Mouse (Mus musculus): ENCODE data around the gene Thap3. TPM values are rescaled to one million over a fixed set of nuclear protein-coding genes. Genes with fewer than 3 reads are reported as not detected.
A peak's percentile ranks its signal among the peaks of the same experiment; 100 is the strongest.

Thap3 gene
- polyA plus RNA-seq, 1 experiment from 2014 or later, result 45.6 TPM

- H3K4me2 ChIP-seq (replicated peaks), result peak overlapping the region; percentile 77
- no peaks in the 10 kb centered on the region for H3K9me3 ChIP-seq
- peaks cover 23% of the 10 kb centered on the region for H3K4me1 ChIP-seq
- peak overlapping the region; percentile 99 for H3K9ac ChIP-seq
- WGBS, result 2% methylated on average over 72 of the region's 111 CpGs
- peaks cover 28% of the 10 kb centered on the region for H3K36me3 ChIP-seq
- peak; percentile 69; the same call in 1 of the 2 replicates for ATAC-seq (ENCODE audit: insufficient number of reproducible peaks, insufficient read depth, low FRiP score, low TSS enrichment)
- H3K27me3 ChIP-seq, result no peaks in the 10 kb centered on the region
- H3K4me3 ChIP-seq, result peak overlapping the region; percentile 100
- H3K27ac ChIP-seq, result peak overlapping the region; percentile 88
Measured at GRCm38 (mm10) chr4:151995371-151996172, 6.8 kb upstream of the Thap3 start.

- Histone ChIP-seq H3K4me2 (replicated peaks) (peak overlapping the region; percentile 77), H3K9me3 (no peaks in the 10 kb centered on the region), H3K4me3 (peak overlapping the region; percentile 100), H3K27me3 (no peaks in the 10 kb centered on the region), H3K36me3 (peaks cover 32% of the 10 kb centered on the region), H3K27ac (peak overlapping the region; percentile 88), H3K9ac (peak overlapping the region; percentile 99), H3K4me1 (peaks cover 25% of the 10 kb centered on the region)
- 2% methylated on average over 59 of the region's 61 CpGs for WGBS
- no peak for ATAC-seq (ENCODE audit: insufficient number of reproducible peaks, insufficient read depth, low FRiP score, low TSS enrichment)
Measured at GRCm38 (mm10) chr4:151994228-151995171, 5.7 kb upstream of the Thap3 start.

DNA sequence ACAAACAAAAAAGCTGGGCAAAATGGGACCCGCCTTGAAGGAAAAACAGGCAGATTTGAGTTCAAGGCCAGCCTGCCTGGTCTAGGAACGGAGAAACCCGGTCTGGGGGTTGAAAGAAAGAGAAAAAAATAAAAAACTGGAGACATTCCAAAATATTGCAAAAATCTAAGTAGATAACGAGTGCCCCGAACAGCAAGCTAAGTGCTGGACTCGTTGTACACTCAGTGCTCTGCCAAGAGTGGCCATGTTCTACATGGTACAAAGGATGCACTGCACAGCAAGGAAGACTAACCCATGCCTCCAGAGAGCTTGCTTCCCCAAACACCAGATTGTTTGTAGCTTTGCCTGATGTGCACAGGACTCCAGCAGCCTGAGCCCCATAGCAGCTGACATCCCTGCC, 4.2 kb upstream of the Thap3 start:
- peak overlapping the region; percentile 100; the same call in 1 of the 2 replicates for H3K4me3 ChIP-seq
- H3K4me2 ChIP-seq (replicated peaks), result no peak overlapping the region
- H3K9ac ChIP-seq, result no peak overlapping the region

GRCm38 (mm10) chr4:151992091-151992490, 3.3 kb upstream of the Thap3 start:
- no peak overlapping the region for H3K27ac ChIP-seq
- peaks cover 32% of the 10 kb centered on the region for H3K36me3 ChIP-seq
- H3K27me3 ChIP-seq, result no peaks in the 10 kb centered on the region
- no peak for ATAC-seq (ENCODE audit: insufficient number of reproducible peaks, insufficient read depth, low FRiP score, low TSS enrichment)
- no peak overlapping the region for H3K9ac ChIP-seq
- no peak overlapping the region for H3K4me2 ChIP-seq (replicated peaks)
- no peak overlapping the region for H3K4me3 ChIP-seq
- 93% methylated on average over 9 of the region's 9 CpGs for WGBS
- H3K9me3 ChIP-seq, result no peaks in the 10 kb centered on the region
- H3K4me1 ChIP-seq, result peaks cover 29% of the 10 kb centered on the region

More for the DNA sequence above, 4.2 kb upstream of the Thap3 start:
- Histone ChIP-seq H3K36me3 (peaks cover 32% of the 10 kb centered on the region), H3K27me3 (no peaks in the 10 kb centered on the region), H3K9me3 (no peaks in the 10 kb centered on the region), H3K27ac (no peak overlapping the region), H3K4me1 (peaks cover 32% of the 10 kb centered on the region)
- WGBS, result 83% methylated on average over 6 of the region's 6 CpGs
- ATAC-seq (ENCODE audit: insufficient number of reproducible peaks, insufficient read depth, low FRiP score, low TSS enrichment), result no peak

- Histone ChIP-seq H3K36me3 (peaks cover 43% of the 10 kb centered on the region), H3K27me3 (no peaks in the 10 kb centered on the region), H3K4me3 (peak overlapping the region; percentile 83), H3K4me2 (replicated peaks) (peak overlapping the region; percentile 79), H3K4me1 (peaks cover 37% of the 10 kb centered on the region), H3K9me3 (no peaks in the 10 kb centered on the region), H3K9ac (peak overlapping the region; percentile 96; the same call in 1 of the 2 replicates), H3K27ac (peak overlapping the region; percentile 89; the same call in 1 of the 2 replicates)
- 0 out of 2 replicates have a peak, but pooled peaks have one; percentile 2 for ATAC-seq (ENCODE audit: insufficient number of reproducible peaks, insufficient read depth, low FRiP score, low TSS enrichment)
- WGBS, result 32% methylated on average over 6 of the region's 6 CpGs
Measured at GRCm38 (mm10) chr4:151989110-151989488, 302 bp upstream of the Thap3 start.

DNA sequence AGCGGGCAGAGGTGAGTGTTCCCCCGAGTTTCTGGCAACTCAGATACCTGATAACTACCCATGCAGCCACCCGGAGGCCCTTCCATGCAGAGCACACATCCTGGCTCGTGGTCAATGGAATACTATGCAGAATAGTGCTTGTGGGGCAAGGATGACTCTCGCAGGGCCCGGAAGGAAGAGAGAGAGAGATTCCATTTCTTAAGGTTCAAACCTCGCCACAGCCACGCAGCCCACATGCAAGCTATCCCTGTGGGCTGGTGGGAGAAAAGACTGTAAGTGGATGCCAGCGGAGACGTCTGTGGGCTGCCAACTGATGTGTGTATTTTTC, 819 bp downstream of the Thap3 start:
- ATAC-seq (ENCODE audit: insufficient number of reproducible peaks, insufficient read depth, low FRiP score, low TSS enrichment), result no peak
- Histone ChIP-seq H3K4me2 (replicated peaks) (peak overlapping the region; percentile 79), H3K9me3 (no peaks in the 10 kb centered on the region), H3K27me3 (no peaks in the 10 kb centered on the region), H3K36me3 (peaks cover 44% of the 10 kb centered on the region), H3K4me1 (peaks cover 32% of the 10 kb centered on the region), H3K9ac (peak overlapping the region; percentile 96), H3K27ac (peak overlapping the region; percentile 89; the same call in 1 of the 2 replicates), H3K4me3 (peak overlapping the region; percentile 83)
- 23% methylated on average over 10 of the region's 10 CpGs for WGBS

DNA sequence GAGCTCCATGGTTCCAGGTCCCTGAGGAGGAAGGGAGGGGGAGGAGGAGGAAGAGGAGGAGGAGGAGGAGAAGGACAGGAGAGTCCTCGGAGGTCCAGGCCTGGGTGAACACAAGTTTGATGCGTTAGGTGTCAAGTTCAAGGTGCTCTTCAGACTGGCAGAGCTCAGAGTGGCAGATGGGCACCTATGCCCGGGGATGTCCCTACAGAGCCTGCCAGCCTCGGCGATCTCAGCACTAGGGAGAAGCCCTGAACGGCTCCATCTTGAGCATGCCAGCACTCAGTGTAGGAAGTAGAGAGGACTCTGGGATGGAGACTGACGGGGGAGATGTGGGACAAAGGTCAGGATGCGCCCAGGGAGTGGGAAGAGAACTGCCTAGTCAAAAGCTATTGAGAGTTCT, 2.1 kb downstream of the Thap3 start:
- peaks cover 38% of the 10 kb centered on the region for H3K36me3 ChIP-seq
- no peak overlapping the region for H3K4me2 ChIP-seq (replicated peaks)
- 0 out of 2 replicates have a peak overlapping the region, but pooled peaks have one; percentile 24 for H3K9ac ChIP-seq

GRCm38 (mm10) chr4:151985886-151986285, 2.9 kb downstream of the Thap3 start:
- no peaks in the 10 kb centered on the region for H3K9me3 ChIP-seq
- peaks cover 36% of the 10 kb centered on the region for H3K36me3 ChIP-seq
- H3K4me2 ChIP-seq (replicated peaks), result no peak overlapping the region
- H3K27ac ChIP-seq, result 0 out of 2 replicates have a peak overlapping the region, but pooled peaks have one; percentile 23
- 0 out of 2 replicates have a peak overlapping the region, but pooled peaks have one; percentile 24 for H3K9ac ChIP-seq
- WGBS, result 33% methylated on average over 10 of the region's 10 CpGs
- H3K4me3 ChIP-seq, result no peak overlapping the region
- H3K4me1 ChIP-seq, result peaks cover 32% of the 10 kb centered on the region
- ATAC-seq (ENCODE audit: insufficient number of reproducible peaks, insufficient read depth, low FRiP score, low TSS enrichment), result no peak
- no peaks in the 10 kb centered on the region for H3K27me3 ChIP-seq

More for the DNA sequence above, 2.1 kb downstream of the Thap3 start:
- 73% methylated on average over 8 of the region's 8 CpGs for WGBS
- H3K4me3 ChIP-seq, result no peak overlapping the region
- ATAC-seq (ENCODE audit: insufficient number of reproducible peaks, insufficient read depth, low FRiP score, low TSS enrichment), result no peak
- peaks cover 32% of the 10 kb centered on the region for H3K4me1 ChIP-seq
- no peaks in the 10 kb centered on the region for H3K27me3 ChIP-seq
- no peaks in the 10 kb centered on the region for H3K9me3 ChIP-seq
- no peak overlapping the region for H3K27ac ChIP-seq

GRCm38 (mm10) chr4:151983560-151983959, 5.2 kb downstream of the Thap3 start:
- 21% methylated on average over 8 of the region's 9 CpGs for WGBS
- peaks cover 24% of the 10 kb centered on the region for H3K4me1 ChIP-seq
- ATAC-seq (ENCODE audit: insufficient number of reproducible peaks, insufficient read depth, low FRiP score, low TSS enrichment), result peak; percentile 23; the same call in 1 of the 2 replicates
- peak overlapping the region; percentile 23; the same call in 1 of the 2 replicates for H3K27ac ChIP-seq
- H3K36me3 ChIP-seq, result peaks cover 49% of the 10 kb centered on the region
- H3K4me3 ChIP-seq, result no peak overlapping the region
- H3K9me3 ChIP-seq, result no peaks in the 10 kb centered on the region
- H3K9ac ChIP-seq, result no peak overlapping the region; the same call in 1 of the 2 replicates
- no peaks in the 10 kb centered on the region for H3K27me3 ChIP-seq
- H3K4me2 ChIP-seq (replicated peaks), result no peak overlapping the region

GRCm38 (mm10) chr4:151983043-151983442, 5.8 kb downstream of the Thap3 start:
- H3K4me2 ChIP-seq (replicated peaks), result no peak overlapping the region
- no peak overlapping the region for H3K27ac ChIP-seq

DNA sequence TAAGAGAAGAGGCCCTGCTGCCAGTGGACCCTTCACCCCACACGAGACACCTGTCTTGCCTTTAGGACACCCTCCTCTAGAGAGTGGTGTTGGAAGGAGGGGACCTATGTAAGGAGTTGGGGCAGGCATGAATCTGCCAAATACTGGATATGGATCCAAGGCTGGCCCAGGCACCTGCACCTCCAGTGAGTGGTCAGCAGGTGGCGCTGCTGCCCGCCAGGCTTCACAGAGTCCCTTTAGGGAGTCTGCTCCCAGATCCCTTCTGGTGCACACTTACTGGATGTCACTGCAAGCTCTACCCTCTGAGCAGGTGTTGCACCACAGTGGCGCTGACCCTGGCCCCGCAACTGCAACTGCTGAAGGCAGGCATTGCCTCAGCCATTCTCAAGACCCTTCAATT, 7.4 kb downstream of the Thap3 start:
- H3K4me3 ChIP-seq, result no peak overlapping the region
- H3K36me3 ChIP-seq, result peaks cover 66% of the 10 kb centered on the region
- WGBS, result 17% methylated on average over 5 of the region's 5 CpGs
- H3K4me2 ChIP-seq (replicated peaks), result no peak overlapping the region
- no peaks in the 10 kb centered on the region for H3K9me3 ChIP-seq
- H3K27me3 ChIP-seq, result no peaks in the 10 kb centered on the region
- H3K27ac ChIP-seq, result no peak overlapping the region
- peak; percentile 42; the same call in 1 of the 2 replicates for ATAC-seq (ENCODE audit: insufficient number of reproducible peaks, insufficient read depth, low FRiP score, low TSS enrichment)
- H3K9ac ChIP-seq, result no peak overlapping the region
- peaks cover 11% of the 10 kb centered on the region; the same call in 1 of the 2 replicates for H3K4me1 ChIP-seq

More at GRCm38 (mm10) chr4:151983043-151983442, 5.8 kb downstream of the Thap3 start:
- Histone ChIP-seq H3K4me1 (peaks cover 22% of the 10 kb centered on the region), H3K36me3 (peaks cover 51% of the 10 kb centered on the region), H3K4me3 (no peak overlapping the region), H3K9me3 (no peaks in the 10 kb centered on the region), H3K9ac (no peak overlapping the region), H3K27me3 (no peaks in the 10 kb centered on the region)
- no peak for ATAC-seq (ENCODE audit: insufficient number of reproducible peaks, insufficient read depth, low FRiP score, low TSS enrichment)
- 50% methylated on average over 17 of the region's 17 CpGs for WGBS
